Mouse (Mus musculus): Measurements from ENCODE around the gene Cyp2s1.

The Cyp2s1 gene

DNA sequence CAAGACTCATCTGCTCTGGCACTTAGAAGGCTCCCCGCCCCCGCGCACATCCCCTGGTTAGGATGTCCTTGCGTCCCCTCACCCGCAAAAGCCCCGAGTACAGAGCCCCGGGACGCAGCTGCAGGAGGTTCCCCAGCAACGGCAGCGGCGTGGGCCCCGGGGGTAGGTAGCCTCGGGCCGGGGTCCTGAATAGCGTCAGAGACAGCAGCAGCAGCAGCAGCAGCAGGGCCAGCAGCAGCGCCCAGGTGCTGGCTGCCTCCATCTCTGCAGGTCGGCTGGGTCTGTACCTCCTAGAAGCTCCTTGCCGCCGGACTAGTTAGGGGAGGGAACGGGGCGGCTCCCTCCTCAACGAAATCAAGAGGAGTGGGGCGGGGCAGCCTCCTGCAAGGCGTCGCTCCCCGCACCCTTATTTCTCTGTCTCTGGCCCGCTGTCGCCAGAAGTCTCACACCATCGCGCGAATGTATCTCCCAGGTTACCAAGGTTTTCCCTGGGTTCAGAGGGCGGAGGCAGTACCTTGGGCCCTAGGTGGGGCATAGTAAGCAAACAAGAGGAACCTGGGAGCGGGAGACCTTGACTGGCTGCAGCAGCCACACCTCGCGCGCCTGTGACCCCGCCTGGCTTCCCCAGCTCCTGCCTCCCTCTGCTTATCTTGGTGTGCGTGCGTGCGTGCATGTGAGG lies at the start of gene Cyp2s1:
TSS of gene Cyp2s1 (minus strand) at position 673 of the 679 bp plus-strand sequence.
- peak; percentile 53 to 54 for DNase-seq (ENCODE audit: low spot score in 2 of 2)

DNA sequence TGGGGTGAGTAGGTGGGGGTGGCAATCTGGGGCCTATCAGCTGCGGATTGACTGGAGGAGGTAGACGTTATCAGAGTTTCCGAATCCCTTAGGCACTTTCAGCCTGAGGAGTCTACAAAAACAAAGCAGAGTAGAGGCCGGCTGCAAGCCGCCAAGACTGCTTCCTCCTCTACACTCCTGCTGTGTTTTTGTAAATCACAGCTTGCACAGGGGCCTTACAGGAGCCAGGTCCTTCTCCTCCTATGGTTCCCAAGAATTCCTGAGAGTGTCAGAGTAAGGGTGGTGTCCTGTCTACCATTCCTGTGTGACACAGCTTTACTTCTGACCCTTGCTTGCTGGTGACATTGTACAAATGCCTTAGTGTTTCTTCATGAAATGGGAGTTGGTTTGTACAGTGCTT lies 48.1 kb upstream of the Cyp2s1 start:
- DNase-seq (ENCODE audit: low spot score in 2 of 2) = no peak

DNA sequence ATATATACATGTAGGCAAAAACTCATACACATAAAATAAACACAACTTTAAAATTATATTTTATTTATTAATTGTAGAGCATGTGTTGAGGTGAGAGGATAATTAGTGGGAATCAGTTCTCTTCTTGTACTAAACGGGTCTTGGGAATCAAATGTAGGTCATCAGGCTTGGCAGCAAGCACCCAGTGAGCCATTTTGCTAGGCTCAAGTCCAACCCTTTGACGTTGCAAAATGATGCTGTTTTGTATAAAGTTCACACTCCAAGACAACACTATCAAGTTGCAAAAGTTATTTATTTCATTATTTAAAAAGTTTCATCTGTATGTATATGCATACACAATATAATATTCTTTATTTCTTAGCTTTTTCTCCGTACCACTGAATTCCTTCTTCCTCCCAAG lies 47.0 kb upstream of the Cyp2s1 start:
- no peak for DNase-seq (ENCODE audit: low spot score in 2 of 2)

DNA sequence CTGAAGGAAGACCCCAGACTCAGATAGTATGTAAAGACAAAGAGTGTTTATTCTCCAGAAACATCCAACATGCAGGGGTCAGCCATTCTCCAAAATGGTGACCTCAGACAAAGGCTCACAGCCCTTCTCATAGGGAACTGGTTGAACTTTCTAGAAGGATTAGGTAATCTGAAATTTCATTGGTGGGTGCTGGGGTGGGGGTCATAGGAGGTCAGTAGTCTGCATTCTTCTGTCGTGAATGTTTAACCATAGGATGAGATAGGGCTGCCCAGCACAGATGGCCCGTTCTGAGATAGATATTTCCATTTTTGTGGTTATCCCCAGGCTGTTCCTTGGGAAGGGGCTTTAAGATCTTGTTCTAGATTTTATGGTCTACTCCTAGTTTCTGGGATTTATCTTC lies 45.7 kb upstream of the Cyp2s1 start:
- no peak for DNase-seq (ENCODE audit: low spot score in 2 of 2)

DNA sequence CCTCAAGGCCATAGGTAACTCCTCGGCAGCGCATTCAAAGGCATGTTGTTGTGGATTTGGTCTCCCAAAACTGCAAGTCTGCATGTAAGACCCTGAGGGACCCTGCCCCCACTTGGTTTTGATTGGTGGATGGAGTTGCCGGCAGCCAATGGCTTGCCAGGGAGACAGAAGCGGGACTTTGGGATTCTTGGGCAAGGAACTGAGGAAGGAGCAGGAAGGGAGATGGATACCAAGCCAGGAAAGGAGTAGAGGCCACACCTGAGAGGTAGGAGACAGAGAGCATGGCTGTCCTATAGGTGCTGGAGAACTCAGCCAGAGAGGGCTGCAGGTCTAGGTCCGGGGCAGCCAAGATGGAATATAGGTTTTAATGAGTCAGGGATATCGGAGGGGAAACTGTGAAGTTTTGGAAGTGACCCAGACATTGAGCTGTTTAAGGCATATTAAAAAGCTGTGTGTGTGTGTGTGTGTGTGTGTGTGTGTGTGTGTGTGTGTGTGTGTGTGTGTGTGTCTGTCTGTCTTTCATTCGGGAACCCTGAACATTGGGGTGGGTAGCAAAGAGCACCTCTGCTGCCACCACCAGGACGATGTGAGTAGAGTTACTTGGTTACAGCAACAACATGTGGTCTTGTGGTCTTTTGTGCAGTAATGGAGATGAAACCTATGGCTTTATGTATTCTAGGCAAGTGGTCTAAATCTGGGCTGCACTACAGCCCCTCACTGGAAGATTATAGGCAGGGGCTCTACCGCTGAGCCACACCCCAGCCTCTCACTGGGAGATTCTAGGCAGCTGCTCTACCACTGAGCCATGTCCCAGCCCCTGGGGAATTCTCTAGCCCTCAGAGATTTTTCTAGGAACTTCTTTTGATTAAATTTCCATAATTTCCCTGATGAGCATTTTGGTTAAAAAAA lies 43.5 kb upstream of the Cyp2s1 start:
- DNase-seq (ENCODE audit: low spot score in 2 of 2) = no peak

DNA sequence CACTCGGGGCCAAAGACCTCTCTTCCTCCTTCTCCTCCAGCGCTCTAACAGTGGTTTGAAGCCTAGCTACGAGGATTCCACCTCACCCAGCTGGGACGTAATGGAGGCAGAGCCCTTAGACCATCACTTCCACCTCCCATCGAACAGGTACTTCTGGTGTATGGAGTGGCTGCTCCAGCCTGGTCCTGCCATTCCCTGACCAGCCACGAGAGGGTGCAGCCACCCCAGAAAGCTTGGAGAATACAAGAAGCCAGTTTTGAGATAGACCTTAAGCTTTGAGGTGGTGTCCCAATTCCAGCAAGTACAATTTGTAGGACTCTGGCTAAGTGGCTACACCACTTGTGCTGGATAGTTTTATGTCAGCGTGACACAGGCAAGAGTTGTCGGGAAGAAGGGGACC lies 38.4 kb upstream of the Cyp2s1 start:
- DNase-seq (ENCODE audit: low spot score in 2 of 2) = peak; percentile 52 to 79

DNA sequence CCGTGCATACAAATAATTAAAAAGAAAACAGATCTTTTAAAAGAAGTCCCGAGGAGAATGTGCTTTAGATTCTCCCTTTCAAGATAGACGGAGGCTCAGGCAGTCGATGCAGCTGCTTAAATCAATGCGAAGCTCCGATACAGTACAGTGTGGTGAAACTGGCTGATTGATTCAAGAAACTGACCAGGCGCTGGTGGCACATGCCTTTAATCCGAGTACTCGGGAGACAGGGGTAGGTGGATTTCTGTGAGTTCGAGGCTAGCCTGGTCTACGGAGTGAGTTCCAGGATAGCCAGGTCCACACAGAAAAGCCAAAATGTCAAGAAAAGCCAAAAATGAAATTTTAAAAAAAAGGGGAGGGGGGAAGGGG lies 31.7 kb upstream of the Cyp2s1 start:
- DNase-seq (ENCODE audit: low spot score in 2 of 2) = no peak

DNA sequence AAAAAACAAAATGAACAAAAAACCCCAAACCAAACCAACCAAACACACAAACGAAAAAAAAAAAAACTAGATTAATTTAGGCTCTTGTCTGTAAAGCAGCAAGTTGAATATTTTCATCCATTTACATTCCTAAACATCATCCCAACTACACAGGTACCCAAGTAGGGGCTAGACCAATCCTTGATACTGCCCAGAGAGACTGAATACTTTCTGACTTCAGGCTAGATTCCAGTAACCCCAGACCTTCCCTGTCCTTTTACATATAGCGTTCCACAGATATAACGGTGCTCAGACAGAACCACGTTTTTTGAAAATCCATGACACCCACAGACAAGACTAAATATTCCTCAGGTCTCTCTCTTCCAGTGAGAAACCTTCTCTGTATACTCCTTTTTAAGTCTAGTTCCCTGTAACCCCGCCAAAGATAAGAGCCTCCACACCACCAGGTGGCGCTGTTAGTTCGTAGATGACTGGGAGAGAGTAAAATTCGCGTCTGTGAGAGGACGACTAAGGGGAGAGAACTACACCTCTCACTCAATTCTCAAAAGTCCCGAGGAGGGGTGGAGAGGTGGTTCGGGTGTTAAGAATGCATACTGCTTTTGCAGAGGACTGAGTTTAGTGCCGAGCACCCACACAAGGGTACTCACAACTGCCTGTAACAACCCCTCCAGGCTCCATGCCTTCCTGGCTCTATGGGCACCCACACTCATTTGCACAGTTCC lies 31.2 kb upstream of the Cyp2s1 start:
- peak; percentile 80 to 87 for DNase-seq (ENCODE audit: low spot score in 2 of 2)

DNA sequence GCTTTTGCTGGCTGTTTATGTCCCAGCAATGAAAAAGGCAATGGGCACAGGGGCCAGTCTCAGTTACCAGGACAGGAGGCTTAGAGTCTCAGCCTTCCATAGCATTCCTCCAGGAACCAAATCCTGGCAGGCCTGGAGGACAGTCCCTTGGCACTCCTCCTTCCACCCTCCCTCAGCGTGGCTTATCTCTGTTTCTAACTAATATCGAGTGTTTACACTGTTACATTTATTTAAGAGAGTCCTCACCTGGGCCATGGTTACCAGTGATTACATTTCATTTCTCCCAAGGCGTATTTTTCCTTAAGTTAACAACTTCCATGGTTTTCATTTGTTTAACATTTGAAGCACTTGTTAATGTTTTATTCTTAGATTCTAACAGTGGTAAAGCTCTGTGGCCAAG lies 28.2 kb upstream of the Cyp2s1 start:
- no peak for DNase-seq (ENCODE audit: low spot score in 2 of 2)

DNA sequence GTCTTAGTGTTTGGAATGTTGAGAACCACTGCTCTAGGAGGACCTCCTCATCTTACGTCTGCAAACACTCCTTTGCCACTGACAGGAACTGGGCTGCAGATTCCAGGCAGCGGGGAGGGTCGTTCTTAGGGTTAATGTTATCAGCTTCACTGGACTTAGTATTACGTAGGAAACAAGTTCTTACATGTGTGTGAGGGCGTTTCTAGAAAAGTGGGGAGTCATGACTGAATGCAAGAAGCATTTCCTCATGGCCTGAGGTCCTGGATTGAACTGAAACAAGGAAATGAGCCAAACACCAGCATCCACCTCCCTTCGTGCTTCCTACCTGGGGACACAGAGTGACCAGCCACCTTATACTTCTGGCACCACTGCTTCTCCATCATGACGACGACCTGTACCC lies 27.7 kb upstream of the Cyp2s1 start:
- peak in 1 of 2 experiments; percentile 43 for DNase-seq (ENCODE audit: low spot score in 2 of 2)

DNA sequence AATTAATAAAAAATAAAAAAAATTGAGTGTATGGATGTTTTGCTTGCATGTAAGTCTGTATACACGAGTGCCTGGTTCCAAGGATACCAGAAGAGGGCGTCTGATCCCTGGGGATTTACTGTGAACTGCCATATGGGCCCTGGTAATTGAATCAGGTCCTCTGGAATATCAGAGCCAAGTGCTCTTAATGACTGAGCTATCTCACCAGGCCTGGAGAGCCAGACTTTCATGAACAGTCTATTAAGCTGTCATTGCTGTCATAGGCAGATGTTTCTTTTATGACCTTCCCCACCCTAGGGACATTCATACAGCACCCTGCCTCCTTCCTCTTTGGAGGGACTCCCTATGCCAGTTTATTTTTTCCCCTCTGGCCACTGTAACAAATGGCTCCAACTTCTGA lies 26.8 kb upstream of the Cyp2s1 start:
- no peak for DNase-seq (ENCODE audit: low spot score in 2 of 2)

DNA sequence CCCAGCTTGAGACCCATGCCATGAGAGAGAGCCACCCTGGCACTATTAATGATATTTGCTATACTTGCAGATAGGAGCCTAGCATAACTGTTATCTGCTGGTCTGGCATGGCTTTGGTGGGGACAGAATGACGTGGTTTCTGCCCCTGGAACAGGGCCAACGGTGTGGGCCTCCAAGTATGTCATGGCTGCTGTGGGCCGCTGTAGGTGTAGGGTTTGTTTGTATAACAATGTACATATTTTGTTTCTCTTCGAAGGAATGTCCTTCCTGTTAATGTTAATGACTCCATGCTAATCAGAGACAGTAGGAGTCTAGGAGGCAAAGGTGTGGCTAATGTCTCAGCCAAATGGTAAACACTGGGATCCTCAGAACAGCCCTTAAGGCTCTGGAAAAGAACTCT lies 24.2 kb upstream of the Cyp2s1 start:
- no peak for DNase-seq (ENCODE audit: low spot score in 2 of 2)

DNA sequence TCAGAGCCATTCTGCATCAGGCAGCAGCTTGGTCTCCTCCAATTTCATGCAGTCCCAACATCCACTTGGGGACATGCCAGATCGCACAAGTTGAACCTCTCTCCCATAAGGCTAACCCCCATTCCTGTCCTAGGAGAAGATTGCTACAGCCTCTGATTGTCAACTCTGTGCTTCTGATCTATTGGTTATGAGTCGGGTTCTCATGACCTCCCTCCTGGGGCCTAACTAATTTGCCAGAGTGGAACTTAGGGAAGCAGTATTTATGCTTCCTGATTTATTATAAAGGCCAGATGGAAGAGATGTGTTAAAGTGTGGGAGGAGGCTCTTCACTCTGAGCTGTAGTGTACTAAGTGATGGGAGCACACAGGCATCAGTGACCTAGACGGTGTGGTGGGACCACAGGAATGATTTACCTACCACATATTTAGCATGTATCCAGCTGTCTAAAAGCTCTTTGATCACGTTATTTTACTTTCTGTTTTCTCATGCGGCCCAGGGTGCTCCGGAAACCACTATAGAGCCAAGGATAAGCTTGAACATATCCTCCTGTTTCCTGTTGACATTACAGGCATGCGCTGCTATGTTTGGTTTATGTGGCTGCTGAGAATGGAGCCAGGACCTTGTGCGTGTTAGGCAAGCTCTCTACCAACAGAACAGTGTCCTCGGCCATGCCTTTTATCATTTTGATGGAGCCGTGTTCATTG lies 18.6 kb upstream of the Cyp2s1 start:
- DNase-seq (ENCODE audit: low spot score in 2 of 2) = no peak

DNA sequence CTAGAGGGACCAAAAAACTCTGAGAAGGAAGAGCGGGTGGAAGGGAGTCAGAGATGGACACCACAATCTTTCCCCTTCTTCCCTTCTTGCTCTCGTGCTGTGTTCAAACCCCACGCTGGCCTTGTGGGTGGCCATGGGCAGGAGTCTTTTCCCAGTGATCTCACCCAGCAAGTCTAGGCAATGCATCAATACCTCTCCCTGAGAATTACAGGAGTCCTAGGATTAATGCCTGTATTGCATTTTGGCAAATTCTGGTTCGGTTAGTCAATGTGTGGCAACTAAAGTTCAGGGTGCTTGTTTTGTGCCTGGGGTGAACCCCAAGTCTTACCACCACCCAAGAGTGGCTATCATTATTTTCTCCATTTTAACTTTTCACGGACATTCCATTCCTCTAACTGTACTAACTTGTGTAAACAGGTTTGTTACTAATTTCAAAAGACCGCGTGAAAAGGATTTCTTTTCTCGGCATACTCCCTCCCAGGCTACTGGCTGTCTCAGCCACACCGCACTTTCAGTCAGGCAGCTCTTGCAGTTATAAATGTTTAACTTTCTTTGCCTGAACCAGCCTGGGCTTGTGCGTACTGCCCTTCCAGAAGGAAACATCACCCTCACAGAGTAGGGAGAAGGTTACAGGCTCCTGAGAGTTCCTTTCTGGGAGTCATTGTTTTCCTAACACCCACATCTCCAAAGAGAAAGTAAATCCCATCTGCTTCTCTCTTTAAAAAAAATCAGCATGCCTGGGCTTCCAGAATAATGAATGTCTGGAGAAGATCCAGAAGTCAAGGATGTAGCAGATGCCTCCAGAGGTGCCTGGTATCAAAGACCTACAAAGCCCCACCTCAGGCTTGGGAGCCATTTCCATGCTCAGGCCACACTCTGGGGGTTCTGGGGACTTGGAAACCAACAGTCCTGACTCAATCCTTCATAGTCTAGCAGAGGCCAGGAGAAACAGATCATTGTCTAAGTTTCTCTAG lies 15.1 kb upstream of the Cyp2s1 start:
- peak in 1 of 2 experiments; percentile 71 for DNase-seq (ENCODE audit: low spot score in 2 of 2)

DNA sequence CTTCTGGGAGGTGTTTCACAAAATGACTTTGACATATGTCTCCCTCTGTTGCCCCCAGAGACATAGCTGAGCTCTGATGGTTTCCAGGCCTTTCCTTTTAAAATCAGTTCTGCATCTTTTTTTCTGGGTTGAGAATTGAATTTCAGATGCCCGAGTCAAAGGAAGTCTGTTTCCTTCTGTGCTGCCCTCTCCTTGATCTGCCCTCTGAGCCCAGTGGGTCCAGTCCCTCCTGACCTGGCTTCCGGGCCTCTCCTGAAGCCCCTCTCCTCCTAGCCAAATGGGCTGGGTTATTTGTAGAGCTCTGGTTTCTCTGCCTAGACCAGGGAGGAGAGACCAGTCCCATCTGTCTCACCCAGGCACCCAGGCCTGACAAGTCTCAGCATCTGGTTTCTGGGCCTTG lies 13.5 kb upstream of the Cyp2s1 start:
- DNase-seq (ENCODE audit: low spot score in 2 of 2) = no peak

DNA sequence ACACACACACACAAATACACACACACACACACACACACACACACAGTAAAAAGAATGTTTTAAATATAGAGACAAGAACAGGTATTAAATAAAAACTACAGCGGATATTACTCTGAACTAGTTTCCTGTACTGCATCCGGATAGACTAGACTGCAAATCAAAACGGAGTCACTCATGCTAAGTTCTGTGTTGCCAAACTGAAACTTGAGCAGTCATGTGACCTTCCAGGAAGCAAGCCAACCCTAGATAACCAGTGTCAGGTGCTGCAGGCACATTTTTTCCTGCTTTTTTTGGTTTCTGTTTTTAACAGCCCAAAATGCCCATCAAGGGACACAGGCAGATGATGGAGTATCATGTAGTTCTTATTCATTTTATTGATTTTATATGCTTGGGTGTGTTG lies 10.5 kb upstream of the Cyp2s1 start:
- DNase-seq (ENCODE audit: low spot score in 2 of 2) = peak in 1 of 2 experiments; percentile 42

DNA sequence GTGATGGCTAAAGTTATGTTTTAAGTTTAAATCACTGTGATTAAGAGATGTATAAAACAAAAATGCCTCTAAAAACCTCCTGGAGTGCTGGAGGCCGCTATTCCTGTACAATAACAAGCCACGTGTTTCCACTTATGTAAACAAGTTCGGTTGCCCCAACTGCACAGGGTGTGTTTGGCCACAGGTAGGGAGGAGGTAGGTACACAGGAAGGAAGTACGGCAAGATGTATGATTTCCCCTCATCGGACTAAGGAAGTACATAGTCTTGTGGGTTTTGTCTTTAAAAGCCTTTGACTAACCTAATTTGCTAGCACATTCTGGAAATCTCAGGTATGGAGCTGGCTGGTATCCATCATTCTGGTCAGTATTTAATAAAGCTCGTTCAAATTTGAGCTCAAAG lies 9.3 kb upstream of the Cyp2s1 start:
- DNase-seq (ENCODE audit: low spot score in 2 of 2) = no peak

DNA sequence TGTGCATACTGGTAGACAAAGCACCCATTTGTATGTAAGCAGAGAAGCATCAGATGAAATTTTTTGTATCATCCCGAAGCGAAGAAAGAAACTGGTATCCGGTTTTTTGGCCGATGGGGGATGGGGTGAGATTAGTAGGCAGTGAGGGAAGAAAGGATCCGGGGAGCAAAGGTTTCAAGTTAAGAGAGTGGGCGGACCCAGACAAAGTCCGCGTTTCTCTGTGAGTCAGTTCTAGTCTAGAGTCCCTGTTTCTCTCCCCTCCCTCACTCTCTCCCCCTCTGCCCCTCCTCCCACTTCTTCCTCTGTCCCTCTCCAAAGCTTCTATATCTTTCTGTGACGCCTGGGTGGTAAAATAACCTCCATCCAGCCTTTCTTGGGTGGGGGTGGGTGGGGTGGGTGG lies 8.3 kb upstream of the Cyp2s1 start:
- DNase-seq (ENCODE audit: low spot score in 2 of 2) = no peak

DNA sequence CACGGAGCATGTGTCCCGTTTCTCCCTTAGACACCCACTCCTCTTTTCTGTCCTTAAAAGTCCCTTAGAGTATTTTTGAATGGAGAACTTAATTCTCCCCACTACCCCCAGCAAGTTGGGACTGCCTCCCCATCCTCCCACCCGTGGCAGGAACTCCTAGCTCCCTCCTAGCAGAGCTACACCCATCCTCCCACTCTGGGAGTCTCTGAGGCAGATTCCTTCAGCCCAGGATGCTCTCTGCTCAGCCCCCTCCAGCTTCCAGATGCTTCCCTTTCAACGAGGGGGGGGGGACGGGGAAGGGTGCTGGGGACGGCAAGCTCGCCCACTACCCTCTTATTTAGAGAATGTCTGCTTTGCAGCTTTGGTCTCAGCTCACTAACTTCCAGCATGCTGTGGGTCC lies 1.1 kb downstream of the Cyp2s1 start:
- no peak for DNase-seq (ENCODE audit: low spot score in 2 of 2)

DNA sequence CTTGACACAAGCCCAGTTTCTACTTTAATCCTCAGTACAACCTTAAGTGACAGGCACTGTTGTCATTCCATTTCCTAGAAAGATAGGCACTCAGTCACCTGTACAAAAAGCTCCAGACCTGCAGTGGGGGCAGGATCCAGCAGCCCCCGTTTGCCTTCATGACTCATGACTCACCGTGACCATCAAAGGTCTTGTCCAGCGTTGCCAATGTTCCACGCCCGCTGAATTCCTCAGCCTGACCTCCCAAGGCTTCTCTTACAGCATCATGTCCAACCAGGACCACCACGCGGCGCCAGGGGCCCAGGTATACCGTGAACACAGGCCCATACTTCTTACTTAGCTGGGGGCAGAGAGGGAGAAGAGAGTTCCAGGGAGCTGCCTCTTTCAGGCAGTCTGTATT lies 2.0 kb downstream of the Cyp2s1 start:
- DNase-seq (ENCODE audit: low spot score in 2 of 2) = no peak

DNA sequence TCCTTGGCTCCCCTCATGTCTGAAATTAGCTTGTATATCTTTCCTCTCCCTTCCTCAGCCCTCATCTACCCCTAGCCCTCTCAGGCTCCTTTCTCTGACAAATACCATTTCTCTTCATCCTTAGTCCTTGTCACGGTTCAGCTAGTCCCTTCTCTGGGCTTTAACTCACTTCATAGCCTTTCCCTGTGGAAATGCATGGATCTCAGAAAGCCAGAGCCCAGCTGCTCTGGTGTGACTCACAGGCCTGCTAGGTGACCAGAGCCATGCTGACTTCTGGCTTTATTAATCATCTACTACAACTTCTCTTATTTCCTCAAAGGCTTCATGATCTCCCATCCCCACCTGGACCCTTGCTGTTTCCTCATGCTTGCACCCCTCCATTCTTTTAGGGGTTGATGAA lies 4.5 kb downstream of the Cyp2s1 start:
- DNase-seq (ENCODE audit: low spot score in 2 of 2) = no peak

Measured in urinary bladder, adult 18-20 months (tissue).